Mouse (Mus musculus) lung, postnatal 0 days (tissue): Measurements from ENCODE around the gene Sorcs2.

Experiments used
- CTCF ChIP-seq: IDR thresholded peaks from 2 replicates; pipeline ENCODE4 v1.5.1; 2016; ENCODE audit warnings: antibody characterized with exemption, mild to moderate bottlenecking
- EP300 ChIP-seq: IDR thresholded peaks from 2 replicates; pipeline ENCODE4 v1.6.1; 2016; ENCODE audit warnings: antibody characterized with exemption, mild to moderate bottlenecking, control low read depth

DNA sequence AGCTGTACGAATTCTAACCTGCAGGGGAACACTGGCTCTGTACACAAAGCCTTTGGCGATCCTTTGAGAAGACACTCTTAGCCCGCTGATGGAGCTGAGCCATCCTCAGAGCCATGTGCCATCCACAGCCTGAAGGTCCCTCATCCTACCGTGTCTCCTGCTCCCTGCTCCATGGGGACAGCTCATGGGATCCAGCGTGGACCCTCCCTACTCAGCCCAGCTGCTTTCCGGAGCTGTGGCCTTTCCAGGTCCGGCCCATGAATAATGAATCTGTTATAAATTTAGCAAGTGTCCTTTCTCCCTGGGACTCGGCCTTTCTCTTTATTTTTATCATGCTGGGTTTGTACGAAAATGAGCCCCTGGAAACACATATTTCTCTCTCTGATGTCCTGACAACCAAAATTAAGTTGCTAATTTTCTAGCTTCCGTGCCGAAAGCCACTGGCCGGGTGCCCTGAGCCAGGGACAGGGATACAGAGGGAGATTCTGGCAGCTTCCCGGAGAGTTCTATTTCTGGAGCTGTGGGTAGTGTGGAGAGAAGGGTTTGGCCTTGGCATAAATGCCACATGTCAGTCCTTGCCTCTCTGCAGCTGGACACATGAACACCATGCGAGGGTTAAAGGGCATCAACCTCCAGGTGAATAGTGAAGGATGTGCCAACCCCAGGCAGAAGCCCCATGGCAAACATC, 228.8 kb downstream of the Sorcs2 start:
- no peak for TF ChIP-seq CTCF
- no peak for TF ChIP-seq EP300
